Mouse (Mus musculus): Measurements from ENCODE around the gene Chrm4. TPM values are rescaled to one million over a fixed set of nuclear protein-coding genes. Genes with fewer than 3 reads are reported as not detected.

The Chrm4 gene
- polyA plus RNA-seq, 1 experiment from 2014 or later, result 2.4 TPM

- peaks cover 21% of the 10 kb centered on the region for H3K4me1 ChIP-seq (replicated peaks; ENCODE audit: control insufficient read depth, insufficient read depth, low read length)
- H3K36me3 ChIP-seq (ENCODE audit: control insufficient read depth, insufficient read depth), result no peaks in the 10 kb centered on the region
- H3K4me2 ChIP-seq (ENCODE audit: low read length), result no peak overlapping the region
- no peak for ATAC-seq
- no peak overlapping the region for H3K27ac ChIP-seq (ENCODE audit: low read length)
- whole genome bisulfite sequencing, result 83% methylated on average over 4 of the region's 4 CpGs
- no peaks in the 10 kb centered on the region for H3K9me3 ChIP-seq (ENCODE audit: control insufficient read depth, low read length)
- H3K27me3 ChIP-seq (replicated peaks; ENCODE audit: control insufficient read depth, insufficient read depth, low read length), result peaks cover 22% of the 10 kb centered on the region
- H3K4me3 ChIP-seq (replicated peaks; ENCODE audit: low read length), result no peak overlapping the region
- H3K9ac ChIP-seq (replicated peaks; ENCODE audit: low read depth, low read length), result no peak overlapping the region
Measured at GRCm38 (mm10) chr2:91977960-91978359, 50.9 kb downstream of the Chrm4 start.

Small RNA genes within 50 kb of the gene (microRNA-seq; reads per million reads assigned to microRNA genes)
- gene Mir6999, result not detected

Other genes starting within 250 kb of the Chrm4 start
- gene Atg13, start 216.7 kb upstream of the Chrm4 start, polyA plus RNA-seq (2015; fragmentation: Nextera tagmentation; extraction: Ambion mirVana), result 43.6 and 45.0 TPM in 2 replicates
- 20.9 and 22.5 TPM in 2 replicates for gene Harbi1, start 216.4 kb upstream of the Chrm4 start, polyA plus RNA-seq (2015; fragmentation: Nextera tagmentation; extraction: Ambion mirVana)
- 23.5 and 25.5 TPM in 2 replicates for gene Ambra1, start 197.1 kb upstream of the Chrm4 start, polyA plus RNA-seq (2015; fragmentation: Nextera tagmentation; extraction: Ambion mirVana)
- 256 and 290 TPM in 2 replicates for gene Mdk, start 5.0 kb downstream of the Chrm4 start, polyA plus RNA-seq (2015; fragmentation: Nextera tagmentation; extraction: Ambion mirVana)
- gene Gm9821, start 18.5 kb downstream of the Chrm4 start, polyA plus RNA-seq (2015; fragmentation: Nextera tagmentation; extraction: Ambion mirVana), result 0.37 and 0.46 TPM in 2 replicates
- gene Dgkz, start 48.6 kb downstream of the Chrm4 start, polyA plus RNA-seq (2015; fragmentation: Nextera tagmentation; extraction: Ambion mirVana), result 28.7 and 33.6 TPM in 2 replicates
- gene Creb3l1, start 97.3 kb downstream of the Chrm4 start, polyA plus RNA-seq (2015; fragmentation: Nextera tagmentation; extraction: Ambion mirVana), result 1.3 and 1.9 TPM in 2 replicates
- 43.5 and 50.3 TPM in 2 replicates for gene Phf21a, start 165.9 kb downstream of the Chrm4 start, polyA plus RNA-seq (2015; fragmentation: Nextera tagmentation; extraction: Ambion mirVana)